Mouse (Mus musculus): Measurements from ENCODE around the gene Mical1. TPM values are rescaled to one million over a fixed set of nuclear protein-coding genes. Genes with fewer than 3 reads are reported as not detected.

Gene Mical1
- polyA plus RNA-seq, 1 experiment from 2014 or later: 46.8 TPM

GRCm38 (mm10) chr10:41461057-41461722, 14.9 kb upstream of the Mical1 start:
- H3K27me3 ChIP-seq: no peaks in the 10 kb centered on the region
- no peak overlapping the region for H3K4me3 ChIP-seq
- H3K36me3 ChIP-seq: peaks cover 52% of the 10 kb centered on the region
- peaks cover 2% of the 10 kb centered on the region for H3K4me1 ChIP-seq
- ATAC-seq (ENCODE audit: low FRiP score): no peak
- no peak overlapping the region for H3K27ac ChIP-seq
- H3K9ac ChIP-seq: no peak overlapping the region
- no peaks in the 10 kb centered on the region for H3K9me3 ChIP-seq (replicated peaks)
- 85% methylated on average over 3 of the region's 3 CpGs for WGBS
- H3K4me2 ChIP-seq (replicated peaks): no peak overlapping the region

DNA sequence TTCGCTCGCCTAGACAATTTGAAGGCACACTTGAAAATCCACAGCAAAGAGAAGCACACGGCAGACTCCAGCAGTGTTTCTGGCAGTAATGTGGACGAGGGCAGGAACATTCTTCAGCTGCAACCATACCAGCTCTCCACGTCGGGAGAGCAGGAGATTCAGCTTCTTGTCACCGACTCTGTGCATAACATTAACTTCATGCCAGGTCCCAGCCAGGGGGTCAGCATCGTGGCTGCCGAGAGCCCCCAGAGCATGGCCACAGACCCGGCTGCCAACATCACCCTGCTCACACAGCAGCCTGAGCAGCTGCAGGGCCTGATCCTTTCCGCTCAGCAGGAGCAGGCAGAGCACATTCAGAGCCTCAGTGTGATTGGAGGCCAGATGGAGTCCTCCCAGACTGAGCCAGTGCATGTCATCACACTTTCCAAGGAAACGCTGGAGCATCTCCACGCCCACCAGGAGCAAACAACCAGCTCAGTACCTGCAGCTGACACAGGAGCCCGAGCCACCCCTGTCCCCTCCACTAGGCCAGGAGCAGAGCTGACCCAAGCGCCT, 11.6 kb upstream of the Mical1 start:
- H3K9ac ChIP-seq: no peak overlapping the region
- H3K27me3 ChIP-seq: no peaks in the 10 kb centered on the region
- peaks cover 2% of the 10 kb centered on the region for H3K4me1 ChIP-seq
- peaks cover 53% of the 10 kb centered on the region for H3K36me3 ChIP-seq
- H3K9me3 ChIP-seq (replicated peaks): no peaks in the 10 kb centered on the region
- WGBS: 39% methylated on average over 15 of the region's 15 CpGs
- H3K4me2 ChIP-seq (replicated peaks): no peak overlapping the region
- no peak overlapping the region for H3K4me3 ChIP-seq
- no peak for ATAC-seq (ENCODE audit: low FRiP score)
- H3K27ac ChIP-seq: no peak overlapping the region

DNA sequence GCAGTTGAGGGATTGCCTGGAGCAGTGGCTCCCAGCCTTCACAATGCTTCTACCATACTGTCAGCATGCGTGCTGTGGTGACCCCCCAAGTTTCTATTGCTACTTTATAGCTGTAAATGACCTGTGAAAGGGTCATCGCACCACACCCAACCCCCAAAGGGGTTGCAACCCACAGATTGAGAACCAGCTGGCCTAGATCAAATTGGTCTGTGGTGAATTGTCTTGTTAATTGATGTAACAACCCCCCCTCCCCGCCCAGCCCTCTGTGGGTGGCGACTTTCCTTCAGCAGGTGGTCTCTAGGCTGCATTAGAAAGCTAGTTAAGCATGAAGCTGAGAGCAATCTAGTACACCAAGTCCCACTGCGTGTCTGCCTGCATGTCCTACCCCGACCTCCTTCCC, 8.8 kb upstream of the Mical1 start:
- Histone ChIP-seq H3K27me3 (no peaks in the 10 kb centered on the region), H3K9ac (no peak overlapping the region), H3K27ac (no peak overlapping the region), H3K4me1 (peaks cover 2% of the 10 kb centered on the region; the same call in 1 of the 2 replicates), H3K4me3 (no peak overlapping the region), H3K9me3 (replicated peaks) (no peaks in the 10 kb centered on the region), H3K4me2 (replicated peaks) (no peak overlapping the region), H3K36me3 (peaks cover 36% of the 10 kb centered on the region)
- 32% methylated on average over 6 of the region's 6 CpGs for WGBS
- no peak for ATAC-seq (ENCODE audit: low FRiP score)

DNA sequence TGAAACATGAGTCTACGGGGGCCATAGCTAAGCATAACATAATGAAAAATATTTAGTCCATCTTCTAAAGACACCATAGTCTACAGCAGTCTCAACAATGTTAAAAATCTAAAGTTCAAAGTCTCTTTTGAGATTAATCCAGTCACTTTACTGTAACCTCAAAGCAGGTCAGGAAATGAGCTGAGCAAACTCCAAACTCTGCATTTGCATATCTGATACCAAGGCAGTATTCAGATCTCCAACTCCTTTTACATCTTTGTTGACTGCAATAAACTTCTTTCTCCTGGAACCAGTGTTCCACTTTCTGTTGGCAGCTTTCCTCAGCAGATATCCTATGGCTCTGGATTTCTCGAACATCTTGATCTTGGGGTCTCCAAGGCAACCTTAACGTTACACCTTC, 5.4 kb upstream of the Mical1 start:
- peaks cover under 1% of the 10 kb centered on the region; the same call in 1 of the 2 replicates for H3K4me1 ChIP-seq
- WGBS: 96% methylated on average over 3 of the region's 3 CpGs
- H3K9ac ChIP-seq: no peak overlapping the region
- peaks cover 19% of the 10 kb centered on the region; the same call in 1 of the 2 replicates for H3K36me3 ChIP-seq
- no peak overlapping the region for H3K27ac ChIP-seq
- H3K4me2 ChIP-seq (replicated peaks): no peak overlapping the region
- H3K27me3 ChIP-seq: no peaks in the 10 kb centered on the region
- no peak overlapping the region for H3K4me3 ChIP-seq
- H3K9me3 ChIP-seq (replicated peaks): no peaks in the 10 kb centered on the region
- ATAC-seq (ENCODE audit: low FRiP score): no peak

GRCm38 (mm10) chr10:41472534-41472933, 3.6 kb upstream of the Mical1 start:
- no peak overlapping the region for H3K4me2 ChIP-seq (replicated peaks)
- peaks cover 14% of the 10 kb centered on the region for H3K4me1 ChIP-seq
- H3K4me3 ChIP-seq: no peak overlapping the region
- no peaks in the 10 kb centered on the region for H3K9me3 ChIP-seq (replicated peaks)
- no peaks in the 10 kb centered on the region for H3K27me3 ChIP-seq
- ATAC-seq (ENCODE audit: low FRiP score): no peak
- no peak overlapping the region for H3K9ac ChIP-seq
- H3K27ac ChIP-seq: no peak overlapping the region
- H3K36me3 ChIP-seq: peaks cover 10% of the 10 kb centered on the region; the same call in 1 of the 2 replicates

DNA sequence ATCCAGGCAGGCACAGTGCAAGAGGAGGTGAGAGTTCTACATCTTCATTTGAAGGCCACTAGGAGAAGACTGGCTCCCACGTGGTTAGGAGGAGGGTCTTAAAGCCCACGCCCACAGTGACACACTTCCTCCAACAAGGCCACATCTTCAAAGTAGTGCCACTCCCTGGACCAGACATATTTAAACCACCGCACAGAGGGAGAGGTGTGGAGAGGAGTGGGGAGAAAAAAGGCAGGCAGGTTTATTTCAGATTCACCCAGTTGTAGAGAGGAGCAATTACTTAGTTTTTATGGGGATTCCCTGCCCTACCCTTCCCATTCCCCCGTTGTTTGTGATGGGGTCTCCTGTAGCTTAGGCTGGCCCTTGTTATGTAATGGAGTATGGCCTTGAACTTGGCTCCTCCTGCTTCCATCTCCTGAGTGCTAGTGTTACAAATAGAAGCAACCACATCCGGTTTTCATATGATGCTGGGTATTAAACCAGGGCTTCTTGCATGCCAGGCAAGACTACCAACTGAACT, 3.1 kb upstream of the Mical1 start:
- Histone ChIP-seq H3K27me3 (no peaks in the 10 kb centered on the region), H3K4me2 (replicated peaks) (no peak overlapping the region), H3K4me3 (no peak overlapping the region), H3K4me1 (peaks cover 19% of the 10 kb centered on the region), H3K36me3 (peaks cover 8% of the 10 kb centered on the region; the same call in 1 of the 2 replicates), H3K27ac (no peak overlapping the region), H3K9me3 (replicated peaks) (no peaks in the 10 kb centered on the region), H3K9ac (no peak overlapping the region)
- WGBS: 84% methylated on average over 5 of the region's 5 CpGs
- no peak for ATAC-seq (ENCODE audit: low FRiP score)

DNA sequence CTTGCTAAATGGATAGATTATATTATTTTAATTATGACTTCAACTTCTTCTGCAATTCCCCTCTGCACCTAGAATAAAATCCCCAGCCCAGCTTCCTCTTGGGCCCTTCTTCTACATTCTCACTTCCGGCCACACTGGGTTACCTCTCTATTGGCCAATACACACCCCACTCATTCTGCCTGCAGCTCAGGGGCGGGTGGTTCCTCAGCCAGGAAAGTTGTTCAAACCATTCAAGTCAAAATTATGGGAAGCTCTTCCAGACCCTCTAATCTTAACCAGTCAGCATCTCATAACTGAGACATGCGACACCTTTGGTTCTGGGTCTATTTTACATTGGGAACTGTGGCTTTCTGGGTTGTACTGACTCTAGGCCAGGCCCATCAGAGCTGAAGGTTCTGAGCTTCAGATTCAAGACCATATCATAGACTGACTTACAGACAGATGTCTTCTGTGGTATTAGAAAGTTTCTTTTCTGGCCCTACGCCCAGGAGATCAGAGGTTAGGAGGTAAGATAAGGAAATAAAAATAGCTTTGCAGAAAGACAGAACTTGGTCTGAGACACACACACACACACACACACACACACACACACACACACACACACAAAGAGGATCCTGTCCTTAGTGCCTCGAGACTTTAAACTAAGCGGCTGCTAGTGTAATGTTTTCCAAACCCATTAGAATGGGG, 2.2 kb upstream of the Mical1 start:
- no peak overlapping the region for H3K9ac ChIP-seq
- no peak overlapping the region for H3K27ac ChIP-seq
- H3K4me3 ChIP-seq: no peak overlapping the region
- H3K27me3 ChIP-seq: no peaks in the 10 kb centered on the region
- no peak overlapping the region for H3K4me2 ChIP-seq (replicated peaks)
- no peaks in the 10 kb centered on the region for H3K9me3 ChIP-seq (replicated peaks)
- WGBS: 84% methylated on average over 6 of the region's 6 CpGs
- ATAC-seq (ENCODE audit: low FRiP score): no peak
- H3K4me1 ChIP-seq: peaks cover 22% of the 10 kb centered on the region
- H3K36me3 ChIP-seq: no peaks in the 10 kb centered on the region

- H3K4me2 ChIP-seq (replicated peaks): no peak overlapping the region
- H3K4me3 ChIP-seq: no peak overlapping the region
- H3K27ac ChIP-seq: no peak overlapping the region
- H3K9me3 ChIP-seq (replicated peaks): no peaks in the 10 kb centered on the region
- no peak overlapping the region for H3K9ac ChIP-seq
- H3K27me3 ChIP-seq: no peaks in the 10 kb centered on the region
- H3K4me1 ChIP-seq: peaks cover 22% of the 10 kb centered on the region
- WGBS: 85% methylated on average over 1 of the region's 1 CpGs
- no peak for ATAC-seq (ENCODE audit: low FRiP score)
- H3K36me3 ChIP-seq: peaks cover under 1% of the 10 kb centered on the region; the same call in 1 of the 2 replicates
Measured at GRCm38 (mm10) chr10:41474981-41475391, 1.1 kb upstream of the Mical1 start.

DNA sequence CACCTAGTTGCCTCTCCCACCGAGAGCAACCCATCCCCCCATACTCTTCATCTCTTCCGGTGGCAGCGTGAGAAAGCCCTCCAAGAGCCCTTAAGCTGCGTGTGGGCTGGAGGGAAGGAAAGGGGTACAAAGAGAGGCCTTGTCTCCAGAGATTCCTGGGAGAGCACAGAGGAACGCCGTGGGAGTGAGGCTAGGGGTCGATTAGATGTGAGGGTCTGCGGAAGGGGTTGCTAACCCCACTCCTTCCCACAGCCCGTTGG, 834 bp downstream of the Mical1 start:
- H3K36me3 ChIP-seq: peaks cover 15% of the 10 kb centered on the region
- H3K4me2 ChIP-seq (replicated peaks): peak overlapping the region; percentile 88
- no peaks in the 10 kb centered on the region for H3K9me3 ChIP-seq (replicated peaks)
- peak overlapping the region; percentile 85 for H3K27ac ChIP-seq
- H3K4me1 ChIP-seq: peaks cover 22% of the 10 kb centered on the region
- no peaks in the 10 kb centered on the region for H3K27me3 ChIP-seq
- peak; percentile 47 for ATAC-seq (ENCODE audit: low FRiP score)
- 0% methylated on average over 9 of the region's 9 CpGs for WGBS
- H3K4me3 ChIP-seq: peak overlapping the region; percentile 62
- H3K9ac ChIP-seq: peak overlapping the region; percentile 77

GRCm38 (mm10) chr10:41477278-41478181, 1.4 kb downstream of the Mical1 start:
- Histone ChIP-seq H3K27ac (peak overlapping the region; percentile 85), H3K36me3 (peaks cover 21% of the 10 kb centered on the region), H3K4me1 (peaks cover 22% of the 10 kb centered on the region), H3K4me3 (peak overlapping the region; percentile 62), H3K27me3 (no peaks in the 10 kb centered on the region), H3K4me2 (replicated peaks) (peak overlapping the region; percentile 88), H3K9me3 (replicated peaks) (no peaks in the 10 kb centered on the region), H3K9ac (peak overlapping the region; percentile 77)
- 1% methylated on average over 20 of the region's 20 CpGs for WGBS
- peak; percentile 75 for ATAC-seq (ENCODE audit: low FRiP score)

GRCm38 (mm10) chr10:41479961-41480360, 3.8 kb downstream of the Mical1 start:
- no peaks in the 10 kb centered on the region for H3K27me3 ChIP-seq
- WGBS: 91% methylated on average over 3 of the region's 3 CpGs
- peaks cover 45% of the 10 kb centered on the region for H3K36me3 ChIP-seq
- H3K4me3 ChIP-seq: no peak overlapping the region
- no peak overlapping the region for H3K4me2 ChIP-seq (replicated peaks)
- H3K9me3 ChIP-seq (replicated peaks): no peaks in the 10 kb centered on the region
- H3K9ac ChIP-seq: no peak overlapping the region
- no peak for ATAC-seq (ENCODE audit: low FRiP score)
- peaks cover 22% of the 10 kb centered on the region for H3K4me1 ChIP-seq
- H3K27ac ChIP-seq: no peak overlapping the region

Measured in hindbrain, embryonic 12.5 days (tissue).